Mouse (Mus musculus) c-Kit-positive CD71-positive TER-119-negative erythroid progenitor cells, embryonic 14.5 days (primary cell): ENCODE measurements around the gene Cdk20.
A peak's percentile ranks its signal among the peaks of the same experiment; 100 is the strongest.

Experiments
- DNase-seq: peaks from one replicate; pipeline ENCODE4 v3.0.0-alpha.2; 2013; ENCODE audit warnings: low read depth

The Cdk20 gene

DNA sequence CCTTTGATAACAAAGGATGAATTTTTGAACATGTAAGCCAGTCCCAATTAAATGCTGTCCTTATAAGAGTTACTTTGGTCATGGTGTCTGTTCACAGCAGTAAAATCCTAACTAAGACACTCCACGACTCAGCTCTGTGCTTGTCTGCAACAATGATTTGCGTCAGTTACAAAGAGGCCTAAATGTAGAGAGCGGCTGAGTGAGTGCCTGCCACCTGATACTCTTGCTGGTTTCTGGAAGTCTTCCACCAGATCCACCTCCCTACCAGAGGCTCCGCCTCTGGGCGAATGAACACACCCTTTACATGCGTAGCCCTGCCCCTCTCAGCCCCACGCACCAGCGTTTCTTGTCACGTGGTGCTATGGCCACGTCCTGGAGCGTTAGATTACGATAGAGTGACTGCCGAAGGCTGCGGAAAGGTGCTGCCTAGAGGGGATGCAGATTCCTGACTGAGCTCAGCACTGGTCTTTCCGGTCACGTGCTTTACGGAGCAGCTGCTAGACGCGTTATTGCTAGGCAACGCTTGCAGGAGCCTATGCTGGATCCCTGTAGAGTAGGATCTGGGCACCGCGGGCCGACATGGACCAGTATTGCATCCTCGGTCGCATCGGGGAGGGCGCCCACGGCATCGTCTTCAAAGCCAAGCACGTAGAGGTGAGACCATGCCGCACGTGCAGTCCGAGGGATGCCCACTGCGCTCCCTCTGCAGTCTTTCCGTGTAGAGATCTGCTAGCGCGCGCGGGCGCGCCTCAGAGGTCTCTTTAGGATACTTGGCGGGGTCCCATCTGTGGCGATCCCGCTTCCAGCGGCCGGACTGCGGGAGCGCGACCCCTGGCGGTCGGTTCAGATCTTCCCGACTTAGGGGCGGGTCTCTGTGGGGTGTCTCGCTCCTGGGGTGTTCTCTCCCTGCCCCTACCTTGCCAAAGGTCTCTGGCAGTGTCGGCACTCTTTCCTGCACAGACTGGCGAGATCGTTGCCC is at the start of gene Cdk20:
Gene Cdk20 (plus strand): TSS at position 298 of the 979 bp plus-strand sequence.
- peak; percentile 87 for DNase-seq

GRCm38 (mm10) chr13:64384937-64385336 is 47.2 kb upstream of the Cdk20 start:
- DNase-seq, result no peak

DNA sequence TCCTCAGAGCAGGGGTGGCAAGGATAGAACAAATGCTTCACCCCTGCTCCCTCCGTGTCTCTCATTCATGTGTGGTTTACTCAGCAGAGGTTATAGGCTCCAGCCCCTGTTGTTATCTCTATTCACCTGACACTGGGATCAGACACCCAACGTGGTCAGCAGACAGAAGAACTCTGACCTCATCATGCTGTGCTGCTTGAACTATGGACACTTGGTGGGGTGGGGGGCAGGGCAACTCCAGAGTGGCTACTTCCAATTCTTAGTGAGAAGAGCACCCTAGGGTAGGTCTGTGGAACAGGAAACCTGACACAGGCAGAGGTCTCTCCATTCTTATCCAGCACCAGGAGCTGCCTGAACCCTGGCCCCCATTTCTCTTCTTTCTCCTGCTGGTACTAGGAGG is 46.1 kb upstream of the Cdk20 start:
- no peak for DNase-seq

- no peak for DNase-seq
Observed at GRCm38 (mm10) chr13:64388415-64388814, 43.7 kb upstream of the Cdk20 start.

GRCm38 (mm10) chr13:64396979-64397378 is 35.1 kb upstream of the Cdk20 start:
- DNase-seq, result no peak

GRCm38 (mm10) chr13:64398065-64398464 is 34.0 kb upstream of the Cdk20 start:
- no peak for DNase-seq

GRCm38 (mm10) chr13:64399906-64400305 is 32.2 kb upstream of the Cdk20 start:
- DNase-seq, result no peak

- DNase-seq, result no peak
Observed at GRCm38 (mm10) chr13:64400801-64401361, 31.2 kb upstream of the Cdk20 start.

GRCm38 (mm10) chr13:64402006-64402405 is 30.1 kb upstream of the Cdk20 start:
- no peak for DNase-seq

GRCm38 (mm10) chr13:64402504-64402949 is 29.6 kb upstream of the Cdk20 start:
- peak; percentile 67 for DNase-seq

- no peak for DNase-seq
Observed at GRCm38 (mm10) chr13:64402951-64403460, 29.1 kb upstream of the Cdk20 start.

- DNase-seq, result no peak
Observed at GRCm38 (mm10) chr13:64403519-64403918, 28.6 kb upstream of the Cdk20 start.

DNA sequence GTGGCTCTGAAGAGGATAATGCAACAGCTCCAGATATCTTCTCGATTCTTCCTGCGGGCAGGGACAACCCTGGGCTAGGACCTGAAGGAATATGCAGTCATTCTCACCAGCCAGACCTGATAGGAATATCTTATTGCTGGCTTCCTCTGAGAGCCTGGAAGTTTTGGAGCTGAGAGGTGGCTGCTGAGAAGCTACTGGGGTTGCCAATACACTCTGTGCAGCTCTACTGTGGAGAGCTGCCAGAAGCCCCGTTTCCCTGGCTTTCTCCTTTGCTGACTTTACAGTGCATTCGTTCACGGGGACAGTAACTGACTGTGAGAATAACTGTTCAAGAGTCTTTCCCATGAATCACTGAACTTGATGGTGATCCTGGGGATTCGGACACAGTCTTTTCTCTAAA is 26.6 kb upstream of the Cdk20 start:
- DNase-seq, result no peak

DNA sequence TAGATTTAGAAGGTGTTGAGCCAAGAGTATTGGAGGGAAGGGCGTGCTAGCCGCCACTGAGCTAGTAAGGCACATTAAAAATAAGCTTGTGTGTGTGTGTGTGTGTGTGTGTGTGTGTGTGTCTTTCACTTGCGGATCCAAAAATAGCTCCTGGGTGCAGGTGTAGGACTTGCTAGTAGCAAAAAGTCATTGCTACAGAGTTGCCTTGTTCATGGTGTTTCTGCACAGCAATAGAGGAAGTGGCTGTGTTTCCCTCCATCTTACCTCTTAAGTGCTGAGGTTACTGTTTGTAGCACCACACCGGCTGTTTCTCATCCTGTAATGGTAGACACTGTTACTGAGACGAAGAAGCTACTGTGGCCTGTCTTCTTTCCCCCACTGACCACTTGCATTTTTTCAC is 24.1 kb upstream of the Cdk20 start:
- no peak for DNase-seq

GRCm38 (mm10) chr13:64410604-64411003 is 21.5 kb upstream of the Cdk20 start:
- no peak for DNase-seq

- DNase-seq, result peak; percentile 79
Observed at GRCm38 (mm10) chr13:64411282-64411681, 20.8 kb upstream of the Cdk20 start.

- DNase-seq, result no peak
Observed at GRCm38 (mm10) chr13:64412752-64413257, 19.3 kb upstream of the Cdk20 start.

GRCm38 (mm10) chr13:64415659-64416058 is 16.5 kb upstream of the Cdk20 start:
- DNase-seq, result no peak

DNA sequence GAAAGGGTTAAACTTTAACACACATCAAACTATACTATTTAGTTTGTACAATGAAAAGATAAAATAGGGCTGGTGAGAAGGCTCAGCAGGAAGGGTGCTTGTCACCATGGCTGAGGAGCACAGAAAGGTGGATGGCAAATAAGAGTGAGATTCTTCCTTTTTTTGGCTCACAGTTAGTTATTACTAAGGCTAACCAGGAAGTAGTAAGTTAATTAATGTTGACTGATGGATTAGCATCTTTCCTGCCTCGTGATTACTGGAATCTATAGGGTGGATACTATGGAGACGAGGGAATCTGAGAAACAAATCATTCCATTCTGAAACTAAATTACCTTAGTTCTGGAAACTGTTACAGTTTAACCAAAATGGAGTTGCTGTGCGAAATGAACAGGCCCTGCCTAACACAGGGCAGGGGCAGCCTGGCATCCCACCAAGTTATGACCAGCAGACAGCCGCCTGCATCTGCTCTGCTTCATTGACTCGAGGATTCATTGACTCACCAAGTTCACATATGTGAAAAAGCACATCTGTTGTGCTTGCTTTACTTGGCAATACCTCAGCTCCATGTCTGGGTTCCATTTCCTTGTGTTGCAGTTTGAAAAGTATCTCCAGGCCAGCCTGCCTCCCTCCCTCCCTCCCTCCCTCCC is 15.0 kb upstream of the Cdk20 start:
- no peak for DNase-seq

- no peak for DNase-seq
Observed at GRCm38 (mm10) chr13:64420847-64421246, 11.3 kb upstream of the Cdk20 start.

DNA sequence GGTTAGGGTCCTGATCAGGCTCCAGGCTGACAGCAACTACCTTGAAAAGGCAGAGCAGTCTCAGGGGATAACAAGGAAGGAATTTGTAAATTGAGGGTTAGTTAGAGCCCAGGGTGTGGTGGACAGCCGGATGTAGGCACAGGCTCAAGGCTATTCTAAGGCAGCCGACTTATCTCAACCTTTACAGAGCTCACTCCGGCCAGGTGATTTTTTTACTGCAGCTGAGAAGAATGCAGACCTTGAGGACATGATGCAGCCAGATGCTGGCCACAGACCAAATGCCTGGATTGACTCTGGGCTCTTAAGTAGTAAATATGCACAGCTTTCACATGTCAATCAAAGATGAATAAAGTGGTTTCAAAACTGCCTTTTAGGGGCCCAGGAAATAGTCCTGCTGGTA is 10.7 kb upstream of the Cdk20 start:
- DNase-seq, result no peak

GRCm38 (mm10) chr13:64421952-64422606 is 10.0 kb upstream of the Cdk20 start:
- DNase-seq, result no peak
